Mouse (Mus musculus) adrenal gland (tissue): ENCODE results near the gene Ppp3r1.

Experiments used
- intact Hi-C: fragments of 180-260 bp; cut with DNase I; formaldehyde crosslinking; loops from one replicate; pipeline ENCODE4 v1.15.1; 2025
- long read RNA-seq, 2 experiments: library from polyadenylated mRNA; unstranded; transcript quantifications; one replicate each; pipeline ENCODE4 v2.0.0; 2020; ENCODE audit warnings: borderline replicate concordance in 1 of 2; ENCODE audit not compliant: insufficient replicate concordance in 1 of 2

Gene Ppp3r1
- long read RNA-seq, experiment 1, transcript Ppp3r1-201 (6 exons, 2,859 nt) = major isoform, 15 of 17 reads
- long read RNA-seq, experiment 1, partial matches to known transcripts = 1 of 17 reads
- long read RNA-seq, experiment 1, other reads (novel, unspliced or antisense) = 1 of 17 reads
- long read RNA-seq, experiment 2, transcript Ppp3r1-201 (6 exons, 2,859 nt) = major isoform, 8 of 10 reads
- long read RNA-seq, experiment 2, partial matches to known transcripts = 2 of 10 reads
- long read RNA-seq, experiment 2, other reads (novel, unspliced or antisense) = 0 of 10 reads

- intact Hi-C loops = loop anchor here (2.0 to 5.0 kb wide), 2 partner anchors 53 to 100 kb away; partner anchors contain the start of gene Pno1
Measured at GRCm38 (mm10) chr11:17158858-17159737, at the start of gene Ppp3r1. Ppp3r1 (plus strand) TSS chr11:17159263.

GRCm38 (mm10) chr11:17112419-17113090 is 46.5 kb upstream of the Ppp3r1 start:
- intact Hi-C loops = no loop called here

- intact Hi-C loops = no loop called here
Measured at GRCm38 (mm10) chr11:17126418-17126817, 32.6 kb upstream of the Ppp3r1 start.

GRCm38 (mm10) chr11:17135638-17136037 is 23.4 kb upstream of the Ppp3r1 start:
- intact Hi-C loops = no loop called here

- intact Hi-C loops = no loop called here
Measured at GRCm38 (mm10) chr11:17138306-17139033, 20.6 kb upstream of the Ppp3r1 start.

GRCm38 (mm10) chr11:17159738-17160241 is 727 bp downstream of the Ppp3r1 start:
- intact Hi-C loops = loop anchor here (2.0 to 5.0 kb wide), 2 partner anchors 53 to 99 kb away; partner anchors contain the start of gene Pno1

GRCm38 (mm10) chr11:17160242-17160641 is 1.2 kb downstream of the Ppp3r1 start:
- intact Hi-C loops = no loop called here

GRCm38 (mm10) chr11:17163956-17164355 is 4.9 kb downstream of the Ppp3r1 start:
- intact Hi-C loops = no loop called here

- intact Hi-C loops = no loop called here
Measured at GRCm38 (mm10) chr11:17166627-17167026, 7.6 kb downstream of the Ppp3r1 start.

GRCm38 (mm10) chr11:17169262-17169661 is 10.2 kb downstream of the Ppp3r1 start:
- intact Hi-C loops = no loop called here

GRCm38 (mm10) chr11:17170938-17171729 is 12.1 kb downstream of the Ppp3r1 start:
- intact Hi-C loops = loop anchor here (10.0 kb wide), 1 partner anchor 216 kb away; the partner anchor contains the start of gene Fbxo48

- intact Hi-C loops = loop anchor here (10.0 kb wide), 1 partner anchor 217 kb away; the partner anchor contains the start of gene Fbxo48
Measured at GRCm38 (mm10) chr11:17172300-17172699, 13.2 kb downstream of the Ppp3r1 start.

- intact Hi-C loops = loop anchor here (10.0 kb wide), 1 partner anchor 222 kb away; the partner anchor contains the start of gene Fbxo48
Measured at GRCm38 (mm10) chr11:17176638-17177037, 17.6 kb downstream of the Ppp3r1 start.

- intact Hi-C loops = no loop called here
Measured at GRCm38 (mm10) chr11:17180753-17181152, 21.7 kb downstream of the Ppp3r1 start.

- intact Hi-C loops = no loop called here
Measured at GRCm38 (mm10) chr11:17181807-17182206, 22.7 kb downstream of the Ppp3r1 start, which contains the start of gene Wdr92. Wdr92 (plus strand) TSS chr11:17182107.

- intact Hi-C loops = no loop called here
Measured at GRCm38 (mm10) chr11:17183165-17183564, 24.1 kb downstream of the Ppp3r1 start.

- intact Hi-C loops = no loop called here
Measured at GRCm38 (mm10) chr11:17187649-17188048, 28.6 kb downstream of the Ppp3r1 start.

- intact Hi-C loops = no loop called here
Measured at GRCm38 (mm10) chr11:17188786-17189185, 29.7 kb downstream of the Ppp3r1 start.

- intact Hi-C loops = no loop called here
Measured at GRCm38 (mm10) chr11:17192151-17192844, 33.2 kb downstream of the Ppp3r1 start.
